7 mouse cellular contexts compared by ENCODE assay signal in the genomic region with DNA sequence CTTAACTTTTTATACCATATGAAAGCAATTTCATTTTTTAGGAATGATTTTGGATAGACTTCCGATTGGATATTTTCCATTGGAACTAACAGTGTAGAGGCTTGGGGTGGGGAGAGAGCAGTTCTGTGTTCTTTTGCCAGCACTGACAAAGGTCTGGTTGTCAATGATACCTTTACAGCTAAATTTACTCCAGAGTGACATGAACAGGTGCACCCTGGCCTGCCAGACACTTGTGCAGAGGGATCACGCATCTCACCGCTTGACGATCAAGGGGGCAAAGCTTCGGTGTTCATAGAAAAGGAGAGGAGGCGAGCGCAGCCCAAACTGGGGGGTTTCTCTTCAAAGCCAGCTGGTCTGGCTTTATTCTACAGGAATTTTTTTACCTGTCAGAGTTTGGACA. TPM values are rescaled to one million over a fixed set of nuclear protein-coding genes. Genes with fewer than 3 reads are reported as not detected.
DNase-seq lines count a peak whose midpoint lies in the region; ATAC-seq and TF ChIP-seq lines count a peak whose summit lies in the region.

Gene Mef2c, plus strand, starts transcription at position 116 of the 400 bp plus-strand sequence.

- no peaks in the 10 kb centered on the region for H3K4me1 ChIP-seq in midbrain, embryonic 12.5 days

- WGBS in midbrain, embryonic 12.5 days, result 84% methylated on average over 7 of the region's 7 CpGs

- no peaks in the 10 kb centered on the region for H3K36me3 ChIP-seq in midbrain, embryonic 12.5 days

- no peak for ATAC-seq in midbrain, embryonic 12.5 days (ENCODE audit: low FRiP score, low read depth)
- ATAC-seq in CD4-positive, CD25-positive, alpha-beta regulatory T cell, adult 4 months, result no peak

- no peak for TF ChIP-seq CTCF in brain, embryonic 14.5 days (IDR thresholded peaks at IDR 0.05; ENCODE audit: borderline replicate concordance, extremely low read depth, insufficient read depth, insufficient read length)

- no peak within 1 kb of the TSS for H3K4me3 ChIP-seq in midbrain, embryonic 12.5 days

- no peaks in the 10 kb centered on the region for H3K27me3 ChIP-seq in midbrain, embryonic 12.5 days

- H3K4me2 ChIP-seq in midbrain, embryonic 12.5 days (replicated peaks), result no peak within 1 kb of the TSS

- no peaks in the 10 kb centered on the region for H3K9me3 ChIP-seq in midbrain, embryonic 12.5 days

- DNase-seq in adrenal gland, adult 8-10 months, result no peak
- DNase-seq in brain, embryonic 14.5 days (ENCODE audit: low read depth), result no peak
- no peak for DNase-seq in heart, adult 18-20 months
- DNase-seq in layer of hippocampus, postnatal 14 days (ENCODE audit: low spot score in 2 of 2), result no peak
- DNase-seq in right cerebral cortex, postnatal 36 days (ENCODE audit: low spot score in 2 of 2), result no peak

- no peak within 1 kb of the TSS for H3K9ac ChIP-seq in midbrain, embryonic 12.5 days (replicated peaks)

- H3K27ac ChIP-seq in midbrain, embryonic 12.5 days (replicated peaks), result no peak within 1 kb of the TSS

- no peak for TF ChIP-seq POLR2A in brain, embryonic 14.5 days (IDR thresholded peaks at IDR 0.05; ENCODE audit: borderline replicate concordance, extremely low read depth, insufficient read depth, insufficient read length, poor library complexity, severe bottlenecking)

RNA-seq across cellular contexts. Expression of gene Mef2c, which starts in this region (rescaled TPM):
- total RNA-seq in adrenal gland, adult 8-10 months (2022), result 10 to 100 TPM; 40.6 to 83.3 (median 62.7) TPM
- polyA plus RNA-seq in brain, embryonic 14.5 days (2012; rRNA removed), result 19.4 and 22.5 TPM in 2 replicates
- total RNA-seq in heart, adult 18-20 months (2021), result 10 to 100 TPM; 53.4 to 56.5 TPM
- 10 to 100 TPM; 89.5 to 92.8 TPM for total RNA-seq in layer of hippocampus, postnatal 14 days (2021)
- 15.2 and 20.5 TPM in 2 replicates for polyA plus RNA-seq in midbrain, embryonic 12.5 days (2016; fragmentation: Nextera tagmentation; extraction: Ambion mirVana)
- 10 to 100 TPM in 1 of 2 experiments, 1 to 10 TPM in 1; 1.2 to 14.7 TPM for polyA plus RNA-seq in CD4-positive, CD25-positive, alpha-beta regulatory T cell, adult 4 months (2017; shearing (Covaris generic))
